Mouse (Mus musculus) lung, embryonic 14.5 days (tissue): Measurements from ENCODE around the gene 9930111J21Rik2. TPM values are rescaled to one million over a fixed set of nuclear protein-coding genes. Genes with fewer than 3 reads are reported as not detected.

ENCODE experiments used
- polyA plus RNA-seq: library from polyadenylated mRNA; unstranded; fragments of >200 nt; fragmentation: Nextera tagmentation; extraction: Ambion mirVana; gene quantifications from 2 replicates; pipeline ENCODE4 v1.2.1, GENCODE M21; 2014

Gene 9930111J21Rik2
- polyA plus RNA-seq, 1 experiment from 2014 or later: 0.79 TPM

Other genes starting within 250 kb of the 9930111J21Rik2 start
- 4.5 and 4.6 TPM in 2 replicates for gene Trim41, start 233.9 kb downstream of the 9930111J21Rik2 start, polyA plus RNA-seq
- gene Trim7, start 225.1 kb downstream of the 9930111J21Rik2 start, polyA plus RNA-seq: 0.55 and 1.4 TPM in 2 replicates
- 11.3 and 11.8 TPM in 2 replicates for gene Gm12184, start 224.6 kb downstream of the 9930111J21Rik2 start, polyA plus RNA-seq
- 6.7 and 7.6 TPM in 2 replicates for gene Irgm1, start 179.6 kb downstream of the 9930111J21Rik2 start, polyA plus RNA-seq
- 0.17 and 0.20 TPM in 2 replicates for gene Gm5431, start 149.0 kb downstream of the 9930111J21Rik2 start, polyA plus RNA-seq
- 2.3 TPM in 2 replicates for gene Psme2b, start 105.1 kb downstream of the 9930111J21Rik2 start, polyA plus RNA-seq
- gene Olfr56, start 72.4 kb downstream of the 9930111J21Rik2 start, polyA plus RNA-seq: not detected in 2 replicates
- 0.72 and 1.0 TPM in 2 replicates for gene 9930111J21Rik1, start 71.8 kb downstream of the 9930111J21Rik2 start, polyA plus RNA-seq
- not detected in 2 replicates for gene Gm12185, start 59.0 kb downstream of the 9930111J21Rik2 start, polyA plus RNA-seq
- gene Tgtp1, start 57.1 kb downstream of the 9930111J21Rik2 start, polyA plus RNA-seq: 0.28 TPM in 1 of 2 replicates, not detected in the other
- 0.09 and 0.16 TPM in 2 replicates for gene Tgtp2, start 13.0 kb upstream of the 9930111J21Rik2 start, polyA plus RNA-seq
- 1.2 and 1.8 TPM in 2 replicates for gene Ifi47, start 25.3 kb upstream of the 9930111J21Rik2 start, polyA plus RNA-seq
- gene Olfr1396, start 63.6 kb upstream of the 9930111J21Rik2 start, polyA plus RNA-seq: not detected in 2 replicates
- not detected in 2 replicates for gene Olfr1395, start 91.0 kb upstream of the 9930111J21Rik2 start, polyA plus RNA-seq
- gene Olfr1394, start 103.1 kb upstream of the 9930111J21Rik2 start, polyA plus RNA-seq: not detected in 2 replicates
- gene Btnl9, start 135.9 kb upstream of the 9930111J21Rik2 start, polyA plus RNA-seq: 0.89 and 1.1 TPM in 2 replicates
- gene Zfp62, start 152.1 kb upstream of the 9930111J21Rik2 start, polyA plus RNA-seq: 42.0 and 42.8 TPM in 2 replicates
- gene Mgat1, start 192.9 kb upstream of the 9930111J21Rik2 start, polyA plus RNA-seq: 59.3 and 60.0 TPM in 2 replicates
- not detected in 2 replicates for gene Olfr1393, start 227.1 kb upstream of the 9930111J21Rik2 start, polyA plus RNA-seq
- not detected in 2 replicates for gene Olfr1392, start 234.0 kb upstream of the 9930111J21Rik2 start, polyA plus RNA-seq